Mouse (Mus musculus) left cerebral cortex, adult 9 months (tissue): Measurements from ENCODE around the gene Pdzd2.

Experiments used
- DNase-seq, 2 experiments: peaks; one replicate each; pipeline ENCODE4 v3.0.0; 2022; ENCODE audit warnings: low spot score in 2 of 2

The Pdzd2 gene

DNA sequence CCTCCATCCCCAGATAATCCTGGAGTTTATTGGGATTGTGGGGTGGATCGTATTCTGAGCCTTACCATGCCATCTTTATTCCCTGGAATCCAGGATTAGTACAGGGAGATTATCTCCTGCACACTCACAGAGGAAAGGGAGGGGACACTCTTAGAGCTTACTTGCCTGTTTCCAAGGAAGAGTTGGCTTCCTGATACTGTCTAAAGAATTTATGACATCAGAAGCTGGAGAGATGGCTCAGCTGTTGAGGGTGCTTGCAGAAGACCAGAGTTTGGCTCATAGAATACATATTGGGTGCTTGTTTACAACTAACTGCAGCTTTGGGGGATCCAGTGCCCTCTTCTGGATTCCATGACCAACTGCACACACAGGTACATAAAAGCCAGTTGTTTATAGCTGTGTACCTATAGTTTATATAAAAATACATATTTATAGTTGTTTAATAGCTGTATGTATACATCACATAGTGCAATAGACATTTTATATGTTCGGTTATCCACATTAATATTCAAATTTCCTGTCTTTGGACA, 385.4 kb downstream of the Pdzd2 start:
- DNase-seq, result no peak

DNA sequence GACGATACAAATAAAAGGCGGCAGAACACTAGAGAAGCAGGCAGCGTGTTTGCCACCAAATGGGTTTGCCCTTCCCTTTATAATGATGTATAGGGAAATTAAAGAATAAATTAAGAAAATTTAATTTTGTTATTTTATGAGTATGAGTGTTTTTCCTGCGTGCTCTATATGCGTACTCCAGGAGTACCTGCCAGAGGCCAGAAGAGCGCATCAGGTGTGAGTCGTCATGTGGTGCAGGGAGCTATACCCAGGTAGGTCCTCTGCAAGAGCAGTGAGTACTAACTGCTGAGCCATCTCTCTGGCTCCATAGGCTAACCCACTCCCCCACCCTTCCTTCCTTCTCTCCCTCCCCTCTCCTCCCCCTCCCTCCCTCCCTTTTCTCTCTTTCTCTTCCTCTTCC, 388.3 kb downstream of the Pdzd2 start:
- DNase-seq, result no peak

DNA sequence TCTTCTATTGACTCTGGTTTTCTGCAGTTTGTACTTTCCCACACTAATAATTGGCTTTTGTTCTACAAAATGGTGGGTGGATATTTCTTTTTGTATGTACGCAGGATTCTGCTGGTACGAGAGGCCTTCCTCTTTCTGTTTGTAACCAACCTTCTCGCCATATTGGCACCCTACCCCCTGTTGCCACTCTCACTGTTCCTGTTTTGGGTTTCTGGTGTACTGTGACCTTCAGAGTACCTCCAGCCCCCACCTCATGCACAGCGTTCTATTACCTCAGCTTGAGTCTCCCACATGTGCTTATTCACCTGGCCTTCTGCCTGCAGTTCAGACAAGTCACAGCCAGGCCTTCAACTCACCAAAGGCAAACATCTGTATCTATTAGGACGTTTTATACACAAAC, 389.9 kb downstream of the Pdzd2 start:
- DNase-seq, result no peak

DNA sequence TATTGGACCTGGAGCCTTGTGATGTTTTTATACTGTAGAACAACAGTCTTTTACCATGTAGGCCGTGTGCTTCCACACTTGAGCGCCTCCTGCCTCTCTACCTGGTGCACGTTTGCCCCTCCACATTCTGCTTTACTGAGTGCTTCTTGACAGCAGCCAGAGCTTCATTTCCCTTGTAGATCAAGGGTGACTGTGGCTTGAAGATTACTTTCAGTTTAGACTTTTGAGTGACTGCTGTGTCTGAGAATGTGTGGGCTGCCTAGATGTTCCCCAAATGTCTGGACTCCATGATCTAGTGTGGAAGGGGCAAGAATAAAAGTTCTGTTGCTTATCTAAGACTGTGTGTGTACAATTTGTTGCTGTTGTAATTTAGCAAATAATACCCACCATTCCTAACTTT, 390.8 kb downstream of the Pdzd2 start:
- no peak for DNase-seq

DNA sequence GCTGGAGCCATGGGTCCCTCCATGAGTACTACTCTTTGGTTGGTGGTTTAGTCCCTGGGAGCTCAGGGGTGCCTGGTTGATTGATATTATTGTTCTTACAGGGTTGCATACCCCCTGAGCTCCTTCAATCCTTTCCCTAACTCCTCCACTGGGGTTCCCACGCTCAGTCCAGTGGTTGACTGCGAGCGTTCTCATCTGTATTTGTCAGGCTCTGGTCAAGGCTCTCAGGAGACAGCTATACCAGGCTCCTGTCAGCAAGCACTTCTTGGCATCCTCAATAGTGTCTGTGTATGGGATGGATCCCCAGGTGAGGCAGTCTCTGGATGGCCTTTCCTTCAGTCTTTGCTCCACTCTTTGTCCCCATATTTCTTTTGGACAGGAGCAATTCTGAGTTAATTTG, 392.8 kb downstream of the Pdzd2 start:
- no peak for DNase-seq

DNA sequence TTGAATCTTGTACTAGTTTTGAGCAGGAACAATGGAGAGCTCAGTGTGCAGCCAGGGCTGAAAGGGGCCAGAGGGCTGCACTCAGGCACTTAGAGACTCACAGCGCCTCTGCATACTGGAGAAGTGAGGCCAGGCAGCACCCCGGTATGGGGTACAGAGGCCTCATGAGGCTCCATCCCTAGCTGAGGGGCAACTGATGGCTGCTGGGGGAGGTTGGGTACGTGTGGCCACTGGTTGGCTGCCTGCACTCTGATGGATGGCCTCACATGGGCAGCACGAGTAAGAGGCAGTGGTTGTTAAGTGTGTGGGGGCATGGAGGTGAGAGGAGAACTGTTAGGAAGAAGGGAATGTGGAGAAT, 398.3 kb downstream of the Pdzd2 start:
- DNase-seq, result no peak

DNA sequence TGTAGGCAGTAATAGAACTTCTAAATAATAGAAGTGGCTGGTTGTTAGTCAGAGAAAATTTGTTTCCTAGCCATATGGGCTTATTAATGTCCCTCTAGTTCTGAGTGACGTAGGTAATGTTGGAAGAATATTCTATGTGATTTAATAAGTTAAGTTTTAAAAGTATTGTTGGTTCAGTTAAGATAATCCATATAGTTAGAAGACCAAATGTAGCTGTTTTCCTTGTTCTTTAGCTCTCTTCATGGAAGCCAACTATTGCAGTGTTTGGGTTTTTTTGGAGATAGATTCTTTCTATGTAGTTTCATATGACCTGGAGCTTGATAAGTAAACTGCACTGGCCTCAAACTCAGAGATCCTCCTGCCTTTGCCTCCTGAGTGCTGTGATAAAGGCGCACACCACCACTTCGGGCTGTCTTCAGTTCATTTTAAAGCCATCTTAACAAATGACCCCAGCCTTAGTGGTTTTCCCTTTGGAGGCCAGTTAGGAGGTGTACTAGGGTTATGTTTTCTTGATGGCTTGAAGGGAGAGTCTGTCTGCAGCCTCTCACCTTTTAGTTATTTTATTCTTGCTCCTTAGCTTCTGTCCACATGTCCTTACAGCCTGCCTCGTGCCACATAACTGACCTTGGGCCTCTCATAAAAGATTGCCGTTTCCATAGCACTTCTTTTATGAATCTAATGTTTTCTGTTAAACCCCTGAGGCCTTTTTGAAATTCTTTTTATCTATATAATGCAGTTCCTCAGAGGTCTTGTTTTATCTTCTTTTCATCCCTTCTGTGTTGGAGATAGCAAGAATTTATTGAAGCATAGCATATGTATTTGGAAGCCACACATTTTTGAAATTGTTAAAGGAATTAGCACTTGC, 399.0 kb downstream of the Pdzd2 start:
- DNase-seq, result no peak

DNA sequence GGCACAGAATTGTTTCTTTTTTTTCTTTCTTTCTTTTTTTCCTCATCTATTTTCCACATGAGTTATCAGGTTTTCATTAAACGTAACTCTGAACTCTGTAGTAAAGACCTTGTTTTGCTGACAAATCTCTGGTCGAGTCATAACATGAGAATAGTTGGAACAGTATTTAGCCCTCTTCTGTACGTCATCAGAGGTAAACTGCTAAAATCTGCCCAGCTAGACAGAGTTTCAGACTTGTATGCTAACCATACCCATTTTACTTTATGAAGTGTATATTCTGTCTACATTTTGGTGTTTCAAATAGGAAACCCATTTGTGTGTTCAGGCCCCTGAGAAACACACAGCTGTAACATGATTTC, 402.0 kb downstream of the Pdzd2 start:
- no peak for DNase-seq

DNA sequence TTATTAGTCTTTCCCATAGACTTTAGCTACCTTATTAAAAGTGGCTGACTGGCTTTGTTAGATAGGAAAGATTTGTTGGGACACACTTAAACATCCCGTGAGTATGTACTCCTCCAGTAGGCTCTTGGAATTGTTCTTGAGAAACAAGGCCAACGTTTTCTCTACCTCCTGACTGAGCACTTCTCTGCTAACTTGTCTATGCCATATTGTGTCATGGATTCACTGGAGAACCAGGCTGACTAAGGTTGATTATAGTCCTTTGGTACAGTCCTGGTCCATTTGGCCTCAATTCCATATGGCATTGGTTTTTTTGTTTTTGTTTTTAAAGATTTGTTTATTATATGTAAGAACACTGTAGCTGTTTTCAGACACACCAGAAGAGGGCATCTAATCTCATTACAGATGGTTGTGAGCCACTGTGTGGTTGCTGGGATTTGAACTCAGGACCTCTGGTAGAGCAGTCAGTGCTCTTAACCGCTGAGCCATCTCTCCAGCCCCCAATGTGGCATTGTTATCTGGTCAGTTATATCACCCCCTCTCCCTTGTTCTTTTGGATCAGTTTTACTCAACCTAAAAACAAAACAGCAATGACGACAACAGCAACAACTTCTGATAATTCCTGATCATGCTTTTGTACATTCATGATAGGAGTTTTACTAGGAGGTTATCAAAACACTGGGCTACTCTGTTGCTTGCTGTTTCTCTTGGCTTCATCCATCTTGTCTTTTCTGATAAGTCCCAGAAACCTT, 402.5 kb downstream of the Pdzd2 start:
- no peak for DNase-seq

DNA sequence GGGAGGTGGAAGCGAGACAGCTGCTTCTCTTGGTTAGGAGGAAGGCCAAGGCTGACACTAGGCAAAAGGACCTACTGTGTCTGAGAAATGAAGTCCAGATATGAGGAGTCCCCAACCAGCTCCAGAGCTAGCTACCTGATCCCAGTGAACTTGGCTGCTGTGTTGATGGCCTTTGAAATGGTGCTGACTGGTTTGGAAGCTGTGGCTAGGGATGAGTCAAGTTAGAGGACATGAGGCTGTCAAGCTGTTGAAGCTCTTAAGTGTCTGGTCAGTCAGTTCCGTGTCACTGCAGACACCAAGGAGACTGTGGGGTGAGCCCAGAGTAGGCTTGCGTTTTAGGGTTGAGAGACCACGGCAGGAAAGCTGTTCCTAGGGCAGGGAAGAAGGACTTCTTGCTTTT, 405.3 kb downstream of the Pdzd2 start:
- no peak for DNase-seq

DNA sequence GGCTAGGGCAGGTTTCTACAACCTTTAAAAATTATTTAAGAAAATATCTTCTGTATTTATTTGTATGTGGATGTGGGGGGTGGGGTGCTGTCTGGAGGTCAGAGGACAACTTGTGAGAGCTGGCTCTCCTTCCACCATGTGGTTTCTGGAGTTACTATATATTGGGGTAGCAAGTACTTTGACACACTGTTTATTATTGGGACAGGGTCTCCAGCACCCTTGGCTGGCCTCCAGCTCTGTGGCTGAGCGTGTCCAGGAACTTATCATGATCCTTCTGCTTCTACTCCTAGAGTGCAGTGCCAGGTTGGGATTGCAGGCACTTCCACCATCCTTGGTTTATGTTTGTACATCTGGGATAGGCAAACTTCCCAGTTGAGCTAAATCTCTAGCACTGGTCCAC, 408.4 kb downstream of the Pdzd2 start:
- DNase-seq, result no peak

DNA sequence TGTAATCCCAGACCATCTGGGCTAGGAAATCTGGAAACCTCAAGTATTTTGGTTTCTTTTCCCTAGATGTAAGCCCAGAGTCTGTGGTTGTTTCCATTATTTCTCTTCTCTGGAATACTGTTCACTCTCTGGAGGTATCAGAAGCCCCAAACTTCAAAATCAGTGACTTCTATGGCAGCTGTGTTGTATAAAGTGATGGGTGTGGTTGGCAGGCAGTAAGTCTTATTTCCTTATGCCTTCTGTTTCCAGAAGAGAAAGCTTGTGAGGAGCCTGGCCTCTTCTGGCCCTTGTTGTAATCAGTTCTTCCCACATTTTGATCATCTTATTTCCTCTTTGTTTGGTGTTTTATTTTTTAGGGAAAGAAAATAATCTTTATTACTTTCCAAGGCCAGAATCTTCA, 408.8 kb downstream of the Pdzd2 start:
- DNase-seq, result no peak

DNA sequence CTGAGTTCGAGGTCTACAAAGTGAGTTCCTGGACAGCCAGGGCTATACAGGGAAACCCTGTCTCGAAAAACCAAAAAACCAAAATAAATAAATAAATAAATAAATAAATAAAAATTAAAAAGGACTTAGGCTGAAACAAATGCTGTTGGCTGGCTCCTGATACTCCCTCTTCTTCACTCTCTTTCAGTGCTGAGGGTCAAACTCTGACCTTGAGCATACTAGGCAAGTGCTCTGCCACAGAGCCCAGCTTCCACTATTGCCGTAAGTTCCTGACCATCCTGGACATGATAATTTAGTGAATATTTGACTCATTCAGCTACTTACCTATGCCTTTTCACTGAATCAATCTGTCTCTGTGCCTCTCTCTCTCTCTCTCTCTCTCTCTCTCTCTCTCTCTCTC, 409.3 kb downstream of the Pdzd2 start:
- no peak for DNase-seq

DNA sequence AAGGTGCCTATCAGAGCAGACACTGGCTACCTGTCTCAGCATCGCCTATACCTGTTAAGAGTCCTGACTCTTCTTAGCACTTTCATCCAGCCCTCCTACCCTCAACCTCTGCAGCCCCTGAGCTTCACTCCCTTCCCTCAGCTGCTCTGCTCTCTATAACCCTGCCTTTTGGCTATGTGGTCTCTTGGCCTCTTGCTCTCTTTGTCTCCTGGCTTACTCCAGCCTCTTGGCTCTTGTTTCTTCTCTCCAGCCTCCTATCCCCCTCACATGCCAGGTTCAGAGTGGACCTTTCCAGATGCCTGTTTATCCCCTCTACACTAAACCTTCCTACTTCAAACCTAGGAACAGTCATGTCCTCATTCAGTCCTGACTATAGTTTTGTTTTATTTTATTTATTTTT, 415.4 kb downstream of the Pdzd2 start:
- DNase-seq, result no peak

DNA sequence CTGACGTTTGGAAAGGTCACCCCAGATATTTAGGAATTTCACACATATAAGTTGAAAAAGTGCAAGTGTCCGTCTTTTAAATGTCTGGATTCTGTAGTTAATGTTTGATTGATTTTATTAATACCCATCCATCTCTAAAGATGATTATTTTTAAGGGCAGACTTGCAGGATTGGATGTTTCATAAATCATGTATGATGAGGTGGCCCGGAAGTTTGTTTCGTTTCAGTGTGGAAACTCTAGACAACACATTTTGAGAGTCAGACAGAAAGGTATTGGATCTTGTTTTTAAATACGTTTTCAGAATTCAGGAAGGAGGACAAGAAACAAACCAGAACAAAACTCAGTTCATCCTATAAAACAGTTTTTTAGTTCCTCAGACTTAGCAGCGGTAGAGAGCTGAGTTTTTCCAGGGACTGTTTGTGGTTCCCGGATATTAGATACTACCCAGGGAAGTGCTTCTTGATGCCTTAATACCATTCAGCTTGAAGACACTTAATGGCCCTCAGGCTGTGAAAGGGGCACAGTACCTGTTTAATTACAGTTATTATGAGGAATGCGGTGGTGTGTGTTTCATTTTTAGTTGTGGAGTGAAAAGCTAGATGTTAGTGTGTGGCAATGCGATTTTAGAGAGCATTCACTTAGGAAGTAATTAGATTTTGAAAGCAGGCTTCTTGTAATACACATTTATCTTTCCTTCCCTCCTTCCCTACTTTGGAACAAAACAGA, 416.9 kb downstream of the Pdzd2 start:
- no peak for DNase-seq

DNA sequence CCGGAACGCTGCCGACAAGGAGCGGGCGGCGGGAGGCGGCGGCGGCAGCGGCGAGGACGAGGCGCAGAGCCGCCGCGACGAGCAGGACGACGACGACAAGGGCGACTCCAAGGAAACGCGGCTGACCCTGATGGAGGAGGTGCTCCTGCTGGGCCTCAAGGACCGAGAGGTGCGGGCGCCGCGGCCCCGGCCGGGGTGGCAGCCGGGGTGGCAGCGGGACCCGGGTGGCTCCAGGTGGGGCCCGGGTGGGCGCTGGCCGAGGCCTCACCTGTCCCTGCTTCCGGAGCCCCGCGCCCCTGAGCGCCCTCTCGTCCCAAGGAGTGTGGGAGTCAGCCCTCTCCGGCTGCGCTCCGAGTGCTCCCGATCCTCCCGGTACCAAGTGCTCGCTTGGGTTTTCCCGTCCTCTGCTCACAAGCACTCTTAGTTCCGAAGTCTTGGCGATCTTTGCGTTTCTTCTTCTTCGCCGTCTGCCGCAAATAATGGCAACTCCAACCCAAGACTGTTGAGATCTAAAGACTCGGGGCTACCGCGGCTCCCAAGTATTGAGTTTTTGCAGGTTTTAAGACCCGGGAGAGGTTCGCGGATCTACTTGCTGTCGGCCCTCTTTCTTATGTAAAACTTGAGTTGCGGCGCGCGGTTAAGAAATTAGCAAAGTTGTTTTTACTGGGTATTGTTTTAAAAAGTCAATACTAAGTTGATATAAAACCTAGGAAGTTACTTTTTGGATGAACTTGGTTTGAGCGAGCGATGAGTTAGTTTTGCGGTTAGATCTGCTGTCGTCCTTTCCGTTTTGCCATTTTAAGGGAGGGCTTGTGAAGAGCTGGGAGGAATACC, 417.7 kb downstream of the Pdzd2 start, which contains the start of gene 1810049J17Rik:
Gene 1810049J17Rik, minus strand, starts transcription at position 112 of the 834 bp plus-strand sequence.
- DNase-seq, result peak in 1 of 2 experiments; percentile 14

DNA sequence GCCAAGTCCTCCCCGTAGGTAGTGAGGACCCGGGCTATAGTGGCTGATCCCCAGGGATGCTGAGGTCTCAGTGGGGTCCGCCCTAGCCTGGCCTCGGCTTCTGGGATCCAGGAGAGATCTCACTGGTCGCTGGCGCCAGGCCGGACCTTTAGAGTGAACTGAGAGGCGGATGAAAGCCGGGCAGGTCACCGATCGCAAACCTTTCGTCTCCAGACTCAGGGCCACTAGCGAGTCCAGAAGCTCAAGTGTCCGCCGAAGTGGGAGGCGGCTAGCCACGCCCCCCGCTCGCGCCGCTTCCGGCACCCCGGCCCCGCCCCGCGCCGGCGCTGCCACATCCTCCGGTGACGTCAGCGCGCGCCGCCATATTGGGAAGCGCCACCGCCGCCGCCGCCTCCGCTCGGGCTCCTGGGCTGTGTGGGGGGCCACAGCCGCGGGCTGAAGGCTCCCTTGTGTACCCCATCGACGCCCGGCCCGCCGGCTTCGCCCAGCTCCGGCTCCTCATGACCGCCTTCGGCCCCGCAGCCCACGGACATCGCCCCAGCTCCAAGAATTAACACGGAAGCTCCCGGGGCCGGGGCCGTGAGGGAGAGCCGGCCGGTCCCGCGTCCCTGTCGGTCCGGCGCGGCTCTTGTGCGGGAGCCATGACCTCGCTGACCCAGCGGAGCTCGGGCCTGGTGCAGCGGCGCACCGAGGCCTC, 418.5 kb downstream of the Pdzd2 start, which contains the start of gene Golph3:
Gene Golph3, plus strand, starts transcription at position 360 of the 697 bp plus-strand sequence.
- peak; percentile 73 to 92 for DNase-seq

DNA sequence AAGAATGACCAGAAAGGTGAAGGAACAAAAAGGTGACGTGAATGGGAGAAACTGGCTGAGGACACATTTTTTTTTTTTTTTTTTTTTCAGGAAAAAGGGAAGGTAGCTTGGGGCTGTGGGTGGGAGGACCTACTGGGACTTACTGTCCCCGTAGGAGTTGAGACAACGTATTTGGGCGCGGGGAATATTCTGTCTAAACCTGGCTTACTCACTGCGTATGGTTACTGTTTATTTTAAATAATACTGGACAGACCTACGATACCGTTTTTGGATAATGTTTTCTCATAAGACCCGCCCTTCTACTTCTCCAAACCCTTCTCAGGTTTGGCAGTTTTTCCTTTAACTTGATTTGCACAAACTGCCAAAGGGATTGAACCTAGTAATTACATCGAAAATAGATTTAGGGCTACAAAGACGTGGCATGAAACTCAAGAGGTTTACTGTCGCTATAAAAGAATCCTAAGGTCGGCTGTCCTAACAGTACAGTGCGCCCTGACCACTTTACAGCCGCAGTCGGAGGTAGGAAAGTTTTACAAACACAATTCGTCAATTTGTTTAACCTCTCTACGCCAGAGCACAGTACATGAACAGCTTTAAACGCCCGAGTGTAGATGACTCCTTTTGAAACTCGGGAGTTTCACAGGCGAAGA, 419.2 kb downstream of the Pdzd2 start:
- DNase-seq, result no peak

DNA sequence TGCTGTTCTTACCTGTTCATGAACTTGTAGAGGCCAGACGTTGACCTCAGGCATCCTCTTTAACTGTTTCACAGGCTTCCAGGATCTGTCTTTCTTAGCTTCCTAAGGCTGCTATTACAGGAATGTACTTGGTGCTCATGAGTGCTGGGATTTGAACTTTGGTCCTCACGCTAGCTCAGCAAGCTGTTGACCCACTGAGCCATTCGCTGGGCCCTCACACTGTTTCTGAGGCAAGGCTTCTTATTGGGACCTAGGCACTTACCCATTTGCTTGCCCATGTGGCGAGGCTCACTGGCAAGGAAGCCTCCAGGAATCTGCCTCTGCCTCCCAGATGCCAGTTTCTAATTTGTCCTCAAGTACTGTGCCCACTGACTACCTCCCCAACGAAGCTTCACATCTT, 419.8 kb downstream of the Pdzd2 start:
- no peak for DNase-seq

DNA sequence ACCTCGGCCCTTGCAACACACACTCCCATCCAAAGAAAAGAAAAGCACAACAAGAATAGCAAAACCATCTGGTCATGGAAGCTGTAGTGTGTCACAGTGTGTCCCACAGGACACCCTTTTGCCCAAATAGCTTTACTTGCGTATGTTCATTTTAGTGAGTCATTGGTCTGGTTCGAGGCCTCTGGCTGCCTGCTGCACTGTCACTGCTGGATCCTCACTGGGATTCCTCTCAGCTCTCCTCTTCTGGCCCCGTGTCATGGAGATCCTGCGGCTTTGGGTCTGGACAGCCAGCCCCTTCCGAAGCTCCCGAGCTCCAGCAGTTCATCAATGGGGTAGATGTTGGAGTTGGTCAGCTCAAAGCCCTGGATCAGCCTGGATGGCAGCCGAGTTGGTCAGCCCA, 421.3 kb downstream of the Pdzd2 start:
- no peak for DNase-seq
